Mouse (Mus musculus): ENCODE measurements around the gene Il11ra1. TPM values are rescaled to one million over a fixed set of nuclear protein-coding genes. Genes with fewer than 3 reads are reported as not detected.

The Il11ra1 gene
- polyA plus RNA-seq, 1 experiment, result 2.4 TPM

GRCm38 (mm10) chr4:41705922-41706754 lies 6.3 kb downstream of the Il11ra1 start:
- Histone ChIP-seq H3K79me3 (ENCODE audit: low read depth) (no peaks in the 10 kb centered on the region), H3ac (ENCODE audit: control insufficient read depth, insufficient read length, low read depth) (no peak overlapping the region), H3K4me3 (ENCODE audit: insufficient read depth, poor library complexity, severe bottlenecking) (no peak overlapping the region), H3K27me3 (ENCODE audit: control insufficient read depth, insufficient read depth, insufficient read length) (peaks cover 14% of the 10 kb centered on the region), H3K36me3 (ENCODE audit: control insufficient read depth, insufficient read depth) (no peaks in the 10 kb centered on the region), H3K79me2 (ENCODE audit: control insufficient read depth, insufficient read depth) (no peaks in the 10 kb centered on the region)
- no peak for TF ChIP-seq MYOD1 (IDR thresholded peaks at IDR 0.05; ENCODE audit: control insufficient read depth, insufficient read length, low read depth)
- no peak for TF ChIP-seq USF1 (IDR thresholded peaks at IDR 0.05; ENCODE audit: low read depth)
- no peak for TF ChIP-seq CEBPB (IDR thresholded peaks at IDR 0.05; ENCODE audit: low read depth)
- TF ChIP-seq MYOG (IDR thresholded peaks at IDR 0.05; ENCODE audit: control insufficient read depth, extremely low read depth, insufficient read length), result no peak
- TF ChIP-seq FOSL1 (IDR thresholded peaks at IDR 0.05; ENCODE audit: insufficient read depth, low read length, poor library complexity, severe bottlenecking), result no peak
- no peak for TF ChIP-seq CTCF (IDR thresholded peaks at IDR 0.05; ENCODE audit: control insufficient read depth, insufficient read depth, insufficient read length)

- H3K79me2 ChIP-seq (ENCODE audit: control insufficient read depth, insufficient read depth), result peaks cover 3% of the 10 kb centered on the region
- TF ChIP-seq MYOG (IDR thresholded peaks at IDR 0.05; ENCODE audit: control insufficient read depth, extremely low read depth, insufficient read length), result no peak
- TF ChIP-seq CTCF (IDR thresholded peaks at IDR 0.05; ENCODE audit: control insufficient read depth, insufficient read depth, insufficient read length), result peak; percentile 64
- TF ChIP-seq FOSL1 (IDR thresholded peaks at IDR 0.05; ENCODE audit: insufficient read depth, low read length, poor library complexity, severe bottlenecking), result no peak
- TF ChIP-seq MAX (IDR thresholded peaks at IDR 0.05), result no peak
- no peak for TF ChIP-seq USF1 (IDR thresholded peaks at IDR 0.05; ENCODE audit: low read depth)
- TF ChIP-seq MYOD1 (IDR thresholded peaks at IDR 0.05; ENCODE audit: control insufficient read depth, insufficient read length, low read depth), result peak; percentile 75
- H3K27me3 ChIP-seq (ENCODE audit: control insufficient read depth, insufficient read depth, insufficient read length), result peaks cover 14% of the 10 kb centered on the region
- H3K4me3 ChIP-seq (ENCODE audit: insufficient read depth, poor library complexity, severe bottlenecking), result no peak overlapping the region
- H3K36me3 ChIP-seq (ENCODE audit: control insufficient read depth, insufficient read depth), result no peaks in the 10 kb centered on the region
- H3ac ChIP-seq (ENCODE audit: control insufficient read depth, insufficient read length, low read depth), result no peak overlapping the region
- peaks cover 3% of the 10 kb centered on the region for H3K79me3 ChIP-seq (ENCODE audit: low read depth)
Observed at GRCm38 (mm10) chr4:41707011-41707535, 7.3 kb downstream of the Il11ra1 start.

GRCm38 (mm10) chr4:41708192-41708745 lies 8.5 kb downstream of the Il11ra1 start:
- Histone ChIP-seq H3K4me3 (ENCODE audit: insufficient read depth, poor library complexity, severe bottlenecking) (no peak overlapping the region), H3K27me3 (ENCODE audit: control insufficient read depth, insufficient read depth, insufficient read length) (peaks cover 13% of the 10 kb centered on the region), H3K36me3 (ENCODE audit: control insufficient read depth, insufficient read depth) (no peaks in the 10 kb centered on the region), H3K79me3 (ENCODE audit: low read depth) (peaks cover 13% of the 10 kb centered on the region), H3K79me2 (ENCODE audit: control insufficient read depth, insufficient read depth) (peaks cover 15% of the 10 kb centered on the region), H3ac (ENCODE audit: control insufficient read depth, insufficient read length, low read depth) (no peak overlapping the region)
- TF ChIP-seq CTCF (IDR thresholded peaks at IDR 0.05; ENCODE audit: control insufficient read depth, insufficient read depth, insufficient read length) (no peak), FOSL1 (IDR thresholded peaks at IDR 0.05; ENCODE audit: insufficient read depth, low read length, poor library complexity, severe bottlenecking) (no peak), MAX (IDR thresholded peaks at IDR 0.05) (no peak), MYOD1 (IDR thresholded peaks at IDR 0.05; ENCODE audit: control insufficient read depth, insufficient read length, low read depth) (no peak), USF1 (IDR thresholded peaks at IDR 0.05; ENCODE audit: low read depth) (no peak), MYOG (IDR thresholded peaks at IDR 0.05; ENCODE audit: control insufficient read depth, extremely low read depth, insufficient read length) (no peak), CEBPB (IDR thresholded peaks at IDR 0.05; ENCODE audit: low read depth) (no peak)

GRCm38 (mm10) chr4:41710229-41710628 lies 10.4 kb downstream of the Il11ra1 start:
- Histone ChIP-seq H3K36me3 (ENCODE audit: control insufficient read depth, insufficient read depth) (no peaks in the 10 kb centered on the region), H3K27me3 (ENCODE audit: control insufficient read depth, insufficient read depth, insufficient read length) (peaks cover 1% of the 10 kb centered on the region), H3K79me3 (ENCODE audit: low read depth) (peaks cover 14% of the 10 kb centered on the region), H3K4me3 (ENCODE audit: insufficient read depth, poor library complexity, severe bottlenecking) (no peak overlapping the region), H3ac (ENCODE audit: control insufficient read depth, insufficient read length, low read depth) (no peak overlapping the region), H3K79me2 (ENCODE audit: control insufficient read depth, insufficient read depth) (peaks cover 15% of the 10 kb centered on the region)
- TF ChIP-seq MAX (IDR thresholded peaks at IDR 0.05), result no peak
- TF ChIP-seq CTCF (IDR thresholded peaks at IDR 0.05; ENCODE audit: control insufficient read depth, insufficient read depth, insufficient read length), result no peak
- no peak for TF ChIP-seq CEBPB (IDR thresholded peaks at IDR 0.05; ENCODE audit: low read depth)
- no peak for TF ChIP-seq FOSL1 (IDR thresholded peaks at IDR 0.05; ENCODE audit: insufficient read depth, low read length, poor library complexity, severe bottlenecking)
- no peak for TF ChIP-seq MYOG (IDR thresholded peaks at IDR 0.05; ENCODE audit: control insufficient read depth, extremely low read depth, insufficient read length)
- TF ChIP-seq MYOD1 (IDR thresholded peaks at IDR 0.05; ENCODE audit: control insufficient read depth, insufficient read length, low read depth), result no peak
- no peak for TF ChIP-seq USF1 (IDR thresholded peaks at IDR 0.05; ENCODE audit: low read depth)

- H3ac ChIP-seq (ENCODE audit: control insufficient read depth, insufficient read length, low read depth), result peak overlapping the region; percentile 77
- no peaks in the 10 kb centered on the region for H3K27me3 ChIP-seq (ENCODE audit: control insufficient read depth, insufficient read depth, insufficient read length)
- no peak for TF ChIP-seq CTCF (IDR thresholded peaks at IDR 0.05; ENCODE audit: control insufficient read depth, insufficient read depth, insufficient read length)
- TF ChIP-seq MYOG (IDR thresholded peaks at IDR 0.05; ENCODE audit: control insufficient read depth, extremely low read depth, insufficient read length), result no peak
- H3K79me2 ChIP-seq (ENCODE audit: control insufficient read depth, insufficient read depth), result peaks cover 15% of the 10 kb centered on the region
- peaks cover 14% of the 10 kb centered on the region for H3K79me3 ChIP-seq (ENCODE audit: low read depth)
- peak overlapping the region; percentile 80 for H3K4me3 ChIP-seq (ENCODE audit: insufficient read depth, poor library complexity, severe bottlenecking)
- peaks cover 2% of the 10 kb centered on the region for H3K36me3 ChIP-seq (ENCODE audit: control insufficient read depth, insufficient read depth)
Observed at GRCm38 (mm10) chr4:41711705-41712375, 12.1 kb downstream of the Il11ra1 start.

Data from C2C12 (cell line).